Mouse (Mus musculus): Measurements from ENCODE around the gene Fank1.

DNA sequence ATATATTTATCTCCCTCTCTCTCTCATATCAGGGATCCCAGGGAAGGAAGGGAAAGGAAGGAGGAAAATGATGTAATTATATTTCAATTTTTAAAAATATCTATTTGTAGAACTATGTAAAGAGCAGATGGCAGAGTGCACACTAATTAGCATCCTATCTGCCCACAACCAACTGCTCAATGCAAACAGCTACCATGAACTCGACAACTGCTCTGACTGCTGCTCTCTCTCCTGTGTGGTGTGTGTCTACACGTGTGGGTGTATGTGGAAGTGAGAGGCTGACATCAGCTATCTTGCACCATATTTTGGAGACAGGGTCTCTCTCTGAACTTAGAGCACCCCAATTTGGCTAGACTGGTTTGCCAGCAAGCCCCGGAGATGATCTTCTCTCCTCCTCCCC is 135.2 kb downstream of the Fank1 start:
- TF ChIP-seq CTCF (IDR thresholded peaks at IDR 0.05; ENCODE audit: low read depth) (no peak), EP300 (IDR thresholded peaks at IDR 0.05; ENCODE audit: low read depth) (no peak)
